Mouse (Mus musculus): Measurements from ENCODE around the gene Itprip.
"Not testable (repeated sequence)": the region's sequence is repeated elsewhere in the genome, so short reads cannot be mapped to it uniquely, and the experiment has no call there.

The Itprip gene

GRCm38 (mm10) chr19:47853951-47854795 is 64.9 kb downstream of the Itprip start:
- no peak for DNase-seq (ENCODE audit: low spot score)

- DNase-seq (ENCODE audit: low spot score) = no peak
Observed at GRCm38 (mm10) chr19:47853053-47853452, 66.0 kb downstream of the Itprip start.

- not testable (repeated sequence) for DNase-seq (ENCODE audit: low spot score)
Observed at GRCm38 (mm10) chr19:47852131-47852530, 67.0 kb downstream of the Itprip start.

GRCm38 (mm10) chr19:47849735-47850134 is 69.4 kb downstream of the Itprip start:
- no peak for DNase-seq (ENCODE audit: low spot score)
